Mouse (Mus musculus) heart, embryonic 13.5 days (tissue): ENCODE data around the gene Tlr5. TPM values are rescaled to one million over a fixed set of nuclear protein-coding genes. Genes with fewer than 3 reads are reported as not detected.
A peak's percentile ranks its signal among the peaks of the same experiment; 100 is the strongest.

Source experiments
- ATAC-seq: fragments of 200-750 bp; cut with Nextera tagmentation; 2 replicates; pipeline ENCODE4 v1.8.0; 2017; ENCODE audit warnings: moderate TSS enrichment; ENCODE audit not compliant: insufficient number of reproducible peaks, low FRiP score, low TSS enrichment; ENCODE audit errors: extremely low read depth
- H3K27ac ChIP-seq: fragments of 300-500 bp; sonication (generic); replicated peaks from 2 replicates; pipeline ENCODE4 v1.5.1; 2015; ENCODE audit warnings: moderate library complexity, mild to moderate bottlenecking, inconsistent platforms
- H3K27me3 ChIP-seq: fragments of 300-500 bp; sonication (generic); replicated peaks from 2 replicates; pipeline ENCODE4 v1.6.1; 2015; ENCODE audit warnings: mild to moderate bottlenecking, inconsistent platforms
- H3K36me3 ChIP-seq: fragments of 300-500 bp; sonication (generic); 2 replicates; pipeline ENCODE4 v1.6.1; 2015; ENCODE audit warnings: mild to moderate bottlenecking, inconsistent platforms
- H3K4me1 ChIP-seq: fragments of 300-500 bp; sonication (generic); 2 replicates; pipeline ENCODE4 v1.6.1; 2015; ENCODE audit warnings: inconsistent platforms
- H3K4me2 ChIP-seq: fragments of 300-500 bp; sonication (generic); 2 replicates; pipeline ENCODE4 v1.6.1; 2015; ENCODE audit warnings: inconsistent platforms, mild to moderate bottlenecking, moderate library complexity
- H3K4me3 ChIP-seq: fragments of 300-500 bp; sonication (generic); 2 replicates; pipeline ENCODE4 v1.5.1; 2015; ENCODE audit warnings: moderate library complexity, mild to moderate bottlenecking, inconsistent platforms
- H3K9ac ChIP-seq: fragments of 300-500 bp; sonication (generic); 2 replicates; pipeline ENCODE4 v1.6.1; 2015; ENCODE audit warnings: inconsistent platforms, mild to moderate bottlenecking, moderate library complexity
- H3K9me3 ChIP-seq: fragments of 300-500 bp; sonication (generic); 2 replicates; pipeline ENCODE4 v1.6.1; 2016; ENCODE audit warnings: inconsistent platforms
- WGBS: fragments of 180-500 bp; shearing (Covaris S2); methylation state at CpG from one replicate; pipeline ENCODE4 v1.1.7; 2015; ENCODE audit warnings: mixed read lengths; 5-methylcytosine and 5-hydroxymethylcytosine counted together
- polyA plus RNA-seq: library from polyadenylated mRNA; unstranded; fragments of >200 nt; fragmentation: Nextera tagmentation; extraction: Ambion mirVana; gene quantifications from 2 replicates; pipeline ENCODE4 v1.2.1, GENCODE M21; 2015

The Tlr5 gene
- polyA plus RNA-seq, 1 experiment from 2014 or later: 3.1 TPM

GRCm38 (mm10) chr1:182926465-182926864 lies 28.1 kb upstream of the Tlr5 start:
- no peak for ATAC-seq

GRCm38 (mm10) chr1:182927878-182928851 lies 26.4 kb upstream of the Tlr5 start:
- no peaks in the 10 kb centered on the region for H3K27me3 ChIP-seq
- WGBS: 70% methylated on average over 19 of the region's 19 CpGs

More at GRCm38 (mm10) chr1:182926465-182926864, 28.1 kb upstream of the Tlr5 start:
- Histone ChIP-seq H3K9me3 (no peaks in the 10 kb centered on the region), H3K4me3 (no peak overlapping the region), H3K36me3 (no peaks in the 10 kb centered on the region), H3K27ac (no peak overlapping the region), H3K4me1 (peaks cover 5% of the 10 kb centered on the region; the same call in 1 of the 2 replicates), H3K4me2 (no peak overlapping the region), H3K27me3 (no peaks in the 10 kb centered on the region), H3K9ac (no peak overlapping the region)
- 84% methylated on average over 6 of the region's 6 CpGs for WGBS

GRCm38 (mm10) chr1:182935469-182935868 lies 19.1 kb upstream of the Tlr5 start:
- Histone ChIP-seq H3K4me3 (no peak overlapping the region), H3K9ac (no peak overlapping the region), H3K27me3 (no peaks in the 10 kb centered on the region), H3K4me2 (no peak overlapping the region), H3K36me3 (no peaks in the 10 kb centered on the region), H3K9me3 (peaks cover 4% of the 10 kb centered on the region; the same call in 1 of the 2 replicates), H3K4me1 (no peaks in the 10 kb centered on the region), H3K27ac (no peak overlapping the region)
- 37% methylated on average over 6 of the region's 6 CpGs for WGBS
- ATAC-seq: no peak

More at GRCm38 (mm10) chr1:182927878-182928851, 26.4 kb upstream of the Tlr5 start:
- Histone ChIP-seq H3K4me3 (no peak overlapping the region), H3K4me2 (no peak overlapping the region), H3K9ac (no peak overlapping the region), H3K27ac (no peak overlapping the region), H3K4me1 (peaks cover 5% of the 10 kb centered on the region; the same call in 1 of the 2 replicates), H3K9me3 (peaks cover 3% of the 10 kb centered on the region; the same call in 1 of the 2 replicates), H3K36me3 (no peaks in the 10 kb centered on the region)
- ATAC-seq: no peak

GRCm38 (mm10) chr1:182937486-182938120 lies 17.0 kb upstream of the Tlr5 start:
- ATAC-seq: no peak
- Histone ChIP-seq H3K27me3 (no peaks in the 10 kb centered on the region), H3K4me3 (no peak overlapping the region), H3K9me3 (peaks cover 4% of the 10 kb centered on the region; the same call in 1 of the 2 replicates), H3K4me1 (no peaks in the 10 kb centered on the region), H3K9ac (no peak overlapping the region), H3K36me3 (no peaks in the 10 kb centered on the region), H3K4me2 (no peak overlapping the region), H3K27ac (no peak overlapping the region)
- 67% methylated on average over 10 of the region's 10 CpGs for WGBS

DNA sequence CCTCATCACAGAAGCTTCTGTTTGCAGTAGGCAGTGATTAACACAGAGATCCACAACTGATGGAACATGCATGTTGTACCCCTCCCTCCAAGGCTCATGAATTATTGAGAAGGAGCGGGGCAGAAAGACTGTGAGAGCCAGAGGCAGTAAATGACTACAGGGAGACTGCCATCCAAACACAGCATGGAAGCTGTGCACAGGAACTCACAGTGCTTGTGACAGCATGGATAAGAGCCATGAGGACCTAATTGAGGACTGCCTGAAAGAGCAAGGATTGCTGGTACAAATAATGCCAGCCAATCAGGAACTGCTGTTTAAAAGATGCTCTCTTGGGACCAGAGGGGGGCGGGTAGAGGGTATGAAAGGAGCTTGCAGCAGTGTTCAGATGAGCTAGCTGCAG lies 12.7 kb upstream of the Tlr5 start:
- Histone ChIP-seq H3K4me3 (no peak overlapping the region), H3K9me3 (no peaks in the 10 kb centered on the region), H3K36me3 (no peaks in the 10 kb centered on the region), H3K27ac (no peak overlapping the region), H3K4me2 (no peak overlapping the region), H3K27me3 (no peaks in the 10 kb centered on the region), H3K4me1 (no peaks in the 10 kb centered on the region), H3K9ac (no peak overlapping the region)
- WGBS: 95% methylated on average over 2 of the region's 2 CpGs
- no peak for ATAC-seq

DNA sequence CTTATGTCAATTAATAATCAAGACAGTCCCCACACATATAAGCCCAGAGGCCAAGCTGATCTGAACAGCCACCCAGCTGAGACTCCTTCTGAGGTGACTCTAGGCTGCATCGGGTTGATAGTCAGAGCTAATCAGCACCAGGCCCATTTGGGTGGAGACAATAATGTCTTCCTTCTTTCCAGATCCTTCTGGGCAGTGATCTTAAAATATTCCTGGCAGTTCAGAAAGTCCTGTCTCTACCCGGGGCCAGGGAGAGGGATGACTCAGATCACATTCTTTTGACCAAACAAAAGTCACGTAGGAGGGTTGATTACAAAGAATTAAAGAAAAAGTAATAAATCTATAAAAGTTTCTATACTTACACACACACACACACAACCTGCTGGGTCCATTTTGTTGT lies 10.7 kb upstream of the Tlr5 start:
- Histone ChIP-seq H3K9me3 (no peaks in the 10 kb centered on the region), H3K4me1 (no peaks in the 10 kb centered on the region), H3K4me3 (no peak overlapping the region), H3K27me3 (no peaks in the 10 kb centered on the region), H3K9ac (no peak overlapping the region), H3K36me3 (no peaks in the 10 kb centered on the region), H3K4me2 (no peak overlapping the region), H3K27ac (no peak overlapping the region)
- ATAC-seq: no peak
- 70% methylated on average over 3 of the region's 3 CpGs for WGBS

GRCm38 (mm10) chr1:182944638-182945037 lies 9.9 kb upstream of the Tlr5 start:
- Histone ChIP-seq H3K27ac (no peak overlapping the region), H3K4me1 (no peaks in the 10 kb centered on the region), H3K36me3 (no peaks in the 10 kb centered on the region), H3K9ac (no peak overlapping the region), H3K4me2 (no peak overlapping the region), H3K9me3 (no peaks in the 10 kb centered on the region), H3K4me3 (no peak overlapping the region), H3K27me3 (no peaks in the 10 kb centered on the region)
- WGBS: 60% methylated on average over 5 of the region's 5 CpGs
- no peak for ATAC-seq

- Histone ChIP-seq H3K4me3 (no peak overlapping the region), H3K9ac (no peak overlapping the region), H3K36me3 (no peaks in the 10 kb centered on the region), H3K4me1 (no peaks in the 10 kb centered on the region), H3K27me3 (no peaks in the 10 kb centered on the region), H3K27ac (no peak overlapping the region), H3K4me2 (no peak overlapping the region), H3K9me3 (no peaks in the 10 kb centered on the region)
- 84% methylated on average over 6 of the region's 6 CpGs for WGBS
- no peak for ATAC-seq
Observed at GRCm38 (mm10) chr1:182945561-182945960, 9.0 kb upstream of the Tlr5 start.

DNA sequence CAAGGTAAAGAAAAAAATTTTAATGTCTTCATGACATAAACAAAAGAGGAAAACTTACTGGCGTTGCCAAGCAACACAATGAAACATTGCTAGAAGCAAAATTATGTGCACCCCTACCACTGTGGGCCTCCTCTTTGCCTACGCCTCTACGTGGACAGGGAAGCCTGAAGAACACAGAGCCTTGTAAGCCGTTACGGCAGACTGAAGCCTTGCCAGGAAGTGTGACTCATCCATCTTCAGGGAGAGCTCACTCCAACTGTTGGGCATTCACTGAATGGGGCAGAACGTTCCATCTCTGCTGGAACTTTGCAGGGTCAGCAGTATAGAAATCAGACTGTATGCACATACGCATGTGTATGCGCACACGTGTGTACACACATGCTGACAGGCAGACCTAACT lies 3.3 kb upstream of the Tlr5 start:
- no peak overlapping the region for H3K4me2 ChIP-seq
- 51% methylated on average over 9 of the region's 9 CpGs for WGBS
- no peak overlapping the region for H3K4me3 ChIP-seq
- H3K9ac ChIP-seq: no peak overlapping the region
- no peaks in the 10 kb centered on the region for H3K27me3 ChIP-seq
- H3K36me3 ChIP-seq: no peaks in the 10 kb centered on the region
- peaks cover 46% of the 10 kb centered on the region for H3K4me1 ChIP-seq
- no peak for ATAC-seq
- no peaks in the 10 kb centered on the region for H3K9me3 ChIP-seq
- no peak overlapping the region for H3K27ac ChIP-seq

- H3K4me2 ChIP-seq: peak overlapping the region; percentile 72; the same call in 1 of the 2 replicates
- H3K4me1 ChIP-seq: peaks cover 65% of the 10 kb centered on the region
- H3K27ac ChIP-seq: peak overlapping the region; percentile 91
- H3K9me3 ChIP-seq: no peaks in the 10 kb centered on the region
- no peak overlapping the region for H3K4me3 ChIP-seq
- H3K9ac ChIP-seq: peak overlapping the region; percentile 79; the same call in 1 of the 2 replicates
- WGBS: 19% methylated on average over 3 of the region's 3 CpGs
- H3K27me3 ChIP-seq: no peaks in the 10 kb centered on the region
- ATAC-seq: no peak
- H3K36me3 ChIP-seq: peaks cover 2% of the 10 kb centered on the region; the same call in 1 of the 2 replicates
Observed at GRCm38 (mm10) chr1:182953165-182953564, 1.4 kb upstream of the Tlr5 start.

DNA sequence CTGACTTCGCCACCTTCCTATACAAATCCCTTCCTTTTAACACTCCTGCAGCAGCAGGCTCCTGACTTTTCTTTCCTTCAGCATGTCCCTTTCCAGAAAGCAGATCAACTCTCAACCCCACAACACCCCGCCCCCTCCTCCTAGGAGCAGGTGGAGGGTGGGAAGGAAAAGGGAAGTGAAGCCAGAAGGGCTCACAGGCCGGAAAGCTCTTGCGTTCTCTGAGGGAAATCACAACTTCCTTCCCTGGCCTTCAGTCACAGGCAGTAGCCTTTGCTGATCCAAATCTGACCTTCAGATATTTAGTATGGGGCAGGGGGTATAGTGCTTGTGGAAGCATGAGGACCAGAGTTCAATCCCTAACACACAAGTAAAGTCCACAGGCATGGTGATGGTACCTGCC lies 921 bp upstream of the Tlr5 start:
- Histone ChIP-seq H3K36me3 (peaks cover 6% of the 10 kb centered on the region; the same call in 1 of the 2 replicates), H3K4me3 (no peak overlapping the region), H3K9ac (peak overlapping the region; percentile 79), H3K4me2 (peak overlapping the region; percentile 72), H3K4me1 (peaks cover 70% of the 10 kb centered on the region), H3K27me3 (no peaks in the 10 kb centered on the region), H3K27ac (peak overlapping the region; percentile 91), H3K9me3 (no peaks in the 10 kb centered on the region)
- 26% methylated on average over 4 of the region's 4 CpGs for WGBS
- no peak for ATAC-seq
